Mouse (Mus musculus): ENCODE data around the gene Fam72a. TPM values are rescaled to one million over a fixed set of nuclear protein-coding genes. Genes with fewer than 3 reads are reported as not detected.

Fam72a gene
- polyA plus RNA-seq, 1 experiment from 2014 or later, result 5.6 TPM

DNA sequence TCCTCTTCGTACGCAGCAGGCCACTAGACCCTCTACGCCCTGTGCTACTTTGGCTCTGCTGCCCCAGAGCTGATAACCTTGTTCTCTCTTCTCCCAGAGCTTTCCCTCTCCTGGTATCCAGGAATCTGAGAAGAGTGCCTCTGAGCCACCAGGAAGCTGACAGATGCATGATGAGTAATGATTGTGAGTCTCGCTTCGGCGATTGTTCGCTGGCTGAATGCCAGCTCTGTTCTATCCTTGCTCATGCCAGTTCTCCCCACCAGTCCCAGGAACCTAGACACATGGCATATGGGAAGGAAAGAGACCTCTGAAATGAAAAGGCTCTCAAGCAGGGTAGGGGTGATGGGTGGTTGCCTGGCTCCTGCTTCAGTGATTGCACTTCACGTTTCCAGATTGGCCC lies 59.1 kb downstream of the Fam72a start:
- Histone ChIP-seq H3K4me3 (ENCODE audit: low read depth, low read length) (no peak overlapping the region), H3K9ac (ENCODE audit: low read length) (no peak overlapping the region), H3K4me2 (ENCODE audit: low read depth, low read length, severe bottlenecking) (no peak overlapping the region), H3K9me3 (ENCODE audit: control insufficient read depth, low read length) (no peaks in the 10 kb centered on the region), H3K27ac (ENCODE audit: low read depth, low read length) (no peak overlapping the region), H3K4me1 (replicated peaks; ENCODE audit: control insufficient read depth, insufficient read depth, low read length) (no peaks in the 10 kb centered on the region), H3K27me3 (ENCODE audit: control insufficient read depth, insufficient read depth, low read length) (no peaks in the 10 kb centered on the region), H3K36me3 (ENCODE audit: control insufficient read depth, insufficient read depth, low read length) (no peaks in the 10 kb centered on the region)
- DNase-seq (ENCODE audit: low spot score), result no peak
- WGBS, result 92% methylated on average over 8 of the region's 8 CpGs
- ATAC-seq (replicated peaks; ENCODE audit: low FRiP score), result no peak

Small RNA genes lying within 50 kb of the gene (microRNA-seq; reads per million reads assigned to microRNA genes)
- gene Gm24273 (ENCODE audit: insufficient number of aligned reads), result not detected

Other genes with a start within 250 kb of the Fam72a start
- gene Ikbke, start 248.3 kb upstream of the Fam72a start, polyA plus RNA-seq (2014; fragmentation: Nextera tagmentation; extraction: Ambion mirVana), result 0.55 and 0.83 TPM in 2 replicates
- gene Srgap2, start 551 bp upstream of the Fam72a start, polyA plus RNA-seq (2014; fragmentation: Nextera tagmentation; extraction: Ambion mirVana), result 19.4 and 24.8 TPM in 2 replicates
- 0.09 TPM in 1 of 2 replicates, not detected in the other for gene Avpr1b, start 71.3 kb downstream of the Fam72a start, polyA plus RNA-seq (2014; fragmentation: Nextera tagmentation; extraction: Ambion mirVana)
- gene Ctse, start 110.4 kb downstream of the Fam72a start, polyA plus RNA-seq (2014; fragmentation: Nextera tagmentation; extraction: Ambion mirVana), result 0.35 TPM in 1 of 2 replicates, not detected in the other
- 0.40 and 0.61 TPM in 2 replicates for gene Rab7b, start 160.8 kb downstream of the Fam72a start, polyA plus RNA-seq (2014; fragmentation: Nextera tagmentation; extraction: Ambion mirVana)
- not detected in 2 replicates for gene Slc26a9, start 216.1 kb downstream of the Fam72a start, polyA plus RNA-seq (2014; fragmentation: Nextera tagmentation; extraction: Ambion mirVana)

Data from forebrain, embryonic 11.5 days (tissue).